Mouse (Mus musculus) lung, postnatal 14 days (tissue): ENCODE measurements at regions not wholly inside any gene's neighbourhood (a gene's known extent, or its start where the extent isn't known, plus 50 kb on each side); places are given as distances from the start of the nearest gene placed in this dataset.

Experiments used
- DNase-seq: peaks from one replicate; pipeline ENCODE4 v3.0.0; 2021

DNA sequence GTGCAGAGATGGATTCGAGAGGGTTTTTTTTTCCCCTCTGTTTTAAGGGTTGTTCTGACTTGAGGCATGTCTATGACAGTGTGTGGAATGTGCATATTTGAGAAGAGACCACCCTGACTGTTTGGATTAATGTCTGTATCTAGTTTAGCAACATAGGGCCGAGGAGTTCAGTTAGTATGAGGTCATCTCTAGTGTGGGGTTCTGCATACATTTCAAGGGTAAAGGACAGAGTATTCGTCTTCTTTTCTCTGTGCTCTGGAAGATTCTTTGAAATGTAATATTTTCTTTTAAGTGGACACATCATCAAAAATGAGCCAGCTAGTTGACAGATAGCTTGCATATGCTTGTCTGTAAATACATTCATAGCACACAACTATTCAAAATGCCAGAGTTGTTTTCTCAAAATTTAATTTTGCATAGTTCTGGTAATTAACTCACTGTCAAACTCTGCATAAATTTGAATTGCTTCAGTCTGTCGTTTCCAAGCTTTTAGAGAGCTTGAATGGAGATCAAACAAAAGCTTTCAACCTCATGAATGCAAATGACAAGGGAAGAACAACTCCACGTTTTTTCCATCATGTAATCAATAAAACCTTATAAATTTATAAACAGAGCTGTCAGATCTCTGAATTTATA is 415.5 kb downstream of the Adamts20 start:
- DNase-seq, result no peak

DNA sequence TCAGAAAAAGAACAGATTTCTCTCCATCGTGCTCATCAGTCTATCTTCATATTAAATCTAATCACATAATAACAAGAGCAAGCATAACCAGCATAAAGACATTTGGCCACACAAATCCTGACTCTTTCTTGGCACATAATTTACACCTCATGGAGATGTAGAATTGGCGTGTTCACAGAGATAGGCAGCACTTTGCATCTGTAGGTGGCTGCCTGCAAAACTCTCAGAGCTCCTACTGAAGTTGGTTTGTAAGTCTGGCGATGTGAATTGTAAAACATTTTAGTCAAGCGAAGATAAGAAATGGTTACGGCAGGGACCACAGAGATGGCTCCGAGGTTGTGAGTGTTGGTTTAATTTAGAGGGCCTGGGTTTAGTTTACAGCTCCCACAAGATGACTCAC is 419.0 kb downstream of the Adamts20 start:
- no peak for DNase-seq

DNA sequence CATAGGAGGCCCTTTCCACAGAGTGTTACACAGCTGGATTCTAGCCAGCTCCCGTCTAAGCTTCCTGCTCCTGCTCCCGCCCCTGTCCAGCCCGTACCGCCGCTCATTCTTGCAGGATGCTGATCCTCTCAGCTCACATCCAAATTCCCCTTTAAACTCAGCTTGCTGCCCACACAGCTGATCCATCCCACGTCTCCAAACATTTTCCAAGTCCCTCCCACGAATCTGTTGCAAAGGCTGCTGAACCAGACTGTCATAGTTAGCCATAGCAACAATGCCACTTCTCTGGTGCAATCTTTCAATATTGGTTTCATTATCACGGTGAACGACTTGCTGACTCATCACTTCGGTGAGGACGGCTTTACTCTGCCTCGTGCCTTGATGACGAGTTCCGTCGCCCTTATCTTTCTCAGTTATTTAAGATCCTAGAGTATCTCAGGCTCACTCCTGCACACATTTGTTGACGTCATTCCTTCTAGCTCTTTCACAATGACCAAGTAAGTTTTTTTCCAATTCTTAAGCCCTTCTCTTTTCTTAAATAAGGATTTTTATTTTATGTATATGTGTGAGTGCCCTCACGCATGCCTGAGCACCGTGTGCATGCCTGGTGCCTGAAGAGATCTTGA is 420.0 kb downstream of the Adamts20 start:
- DNase-seq, result peak; percentile 24

DNA sequence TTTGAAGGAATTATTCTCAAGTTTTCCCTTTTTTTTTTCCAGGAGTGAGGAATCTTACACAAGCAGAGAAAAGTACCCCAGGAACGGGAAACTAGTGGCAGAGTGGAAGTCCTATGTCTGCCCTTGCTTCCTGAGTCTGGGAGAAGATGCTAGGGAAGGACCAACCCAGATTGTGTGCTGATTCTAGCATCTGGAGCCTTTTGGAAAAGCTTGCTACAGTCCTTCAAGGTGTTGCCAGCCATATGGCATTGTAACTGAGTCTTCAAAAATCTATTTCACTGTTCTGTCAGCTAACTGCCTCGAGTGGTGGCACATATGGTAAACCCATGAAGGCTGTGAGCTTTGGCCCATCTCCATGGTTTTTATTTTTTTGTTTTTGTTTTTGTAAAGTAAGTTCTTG is 432.3 kb downstream of the Adamts20 start:
- no peak for DNase-seq

- peak; percentile 5 for DNase-seq
Measured at GRCm38 (mm10) chr15:94025996-94026696, 430.5 kb upstream of the Prickle1 start.

- DNase-seq, result peak; percentile 23
Measured at GRCm38 (mm10) chr15:94025239-94025971, 429.7 kb upstream of the Prickle1 start.

- no peak for DNase-seq
Measured at GRCm38 (mm10) chr15:94024806-94025205, 429.1 kb upstream of the Prickle1 start.

DNA sequence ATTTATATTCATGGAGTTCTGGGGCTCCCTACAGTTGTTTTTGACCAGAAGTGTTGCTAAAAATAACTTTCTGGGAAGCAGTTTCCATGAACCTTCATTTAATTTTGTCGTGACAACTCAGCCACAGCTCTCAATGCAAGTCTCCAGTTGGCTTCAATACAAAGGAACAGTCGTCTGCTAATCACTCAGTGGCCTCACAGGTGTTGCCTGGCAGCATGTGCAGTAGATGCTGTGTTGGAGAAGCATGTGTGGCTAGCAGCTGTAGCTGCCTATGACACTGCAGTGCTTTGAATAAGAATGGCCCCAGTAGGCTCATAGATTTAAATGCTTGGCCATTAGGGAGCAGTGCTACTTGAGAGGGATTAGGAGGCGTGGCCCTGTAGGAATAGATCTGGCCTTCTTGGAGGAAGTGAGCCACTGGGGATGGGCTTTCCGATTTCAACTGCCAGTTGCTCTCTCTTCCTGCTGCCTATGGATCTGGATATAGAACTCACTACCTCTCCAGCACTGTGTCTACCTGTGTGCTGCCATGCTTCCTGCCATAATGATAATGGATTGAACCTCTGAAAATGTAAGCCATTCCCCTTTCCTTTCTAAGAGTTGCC is 428.5 kb upstream of the Prickle1 start:
- no peak for DNase-seq

DNA sequence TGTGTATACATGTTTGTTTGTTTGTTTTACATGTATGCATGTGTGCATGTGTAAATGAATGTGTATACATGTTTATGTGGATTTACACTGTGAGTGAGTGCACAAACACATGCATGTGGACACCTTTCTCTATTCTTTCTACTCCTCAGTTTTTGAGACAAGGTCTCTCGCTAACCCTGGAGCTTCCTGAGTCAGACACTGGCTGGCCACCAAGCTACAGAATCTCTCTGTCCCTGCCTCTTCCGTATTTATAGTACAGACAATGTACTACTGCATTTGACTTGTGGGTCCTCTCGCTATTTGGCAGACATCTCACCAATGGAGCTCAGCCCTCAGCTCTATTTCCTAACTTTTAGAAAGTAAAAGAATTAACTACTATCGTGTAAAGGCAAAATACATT is 427.8 kb upstream of the Prickle1 start:
- no peak for DNase-seq

DNA sequence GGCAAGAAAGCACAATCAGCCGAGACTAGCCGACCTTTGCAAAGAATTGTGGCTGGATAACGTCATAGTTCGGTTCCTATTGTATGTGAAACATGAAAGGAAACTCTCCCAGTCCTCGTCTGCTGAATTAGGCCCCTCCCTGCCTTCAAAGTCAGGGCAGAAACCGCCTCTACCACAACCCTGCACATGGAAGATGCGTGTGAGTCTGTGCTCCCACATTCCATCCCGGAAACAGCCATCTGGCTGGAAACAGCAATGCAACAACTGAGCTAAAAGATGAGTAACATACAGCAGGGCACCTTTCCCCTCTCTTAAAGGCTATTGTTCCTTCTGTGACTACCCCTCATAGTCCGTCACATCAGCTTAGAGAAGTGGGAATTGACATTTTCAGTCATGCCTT is 422.1 kb upstream of the Prickle1 start:
- no peak for DNase-seq

- DNase-seq, result no peak
Measured at GRCm38 (mm10) chr15:94011499-94011898, 415.8 kb upstream of the Prickle1 start.

DNA sequence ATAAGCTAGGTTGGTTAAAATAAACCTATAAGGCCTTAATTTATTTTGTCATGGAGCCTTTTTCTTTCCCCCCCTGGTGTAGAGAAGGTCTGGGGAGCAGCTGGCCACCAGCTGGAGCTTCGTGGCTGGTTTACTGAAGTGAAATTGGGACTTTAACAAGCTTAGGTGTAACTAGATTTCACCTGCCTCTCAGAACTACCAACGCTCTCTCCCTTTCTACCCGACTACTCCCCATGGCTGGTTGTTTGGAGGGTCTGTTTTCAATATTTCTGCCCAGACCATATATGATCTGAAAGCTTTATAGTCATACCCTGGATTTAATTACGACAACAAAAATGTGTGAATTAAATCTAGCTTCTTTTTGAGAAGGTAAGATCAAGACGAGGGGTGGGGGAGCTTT is 410.4 kb upstream of the Prickle1 start:
- no peak for DNase-seq

- no peak for DNase-seq
Measured at GRCm38 (mm10) chr15:94004911-94005310, 409.2 kb upstream of the Prickle1 start.

DNA sequence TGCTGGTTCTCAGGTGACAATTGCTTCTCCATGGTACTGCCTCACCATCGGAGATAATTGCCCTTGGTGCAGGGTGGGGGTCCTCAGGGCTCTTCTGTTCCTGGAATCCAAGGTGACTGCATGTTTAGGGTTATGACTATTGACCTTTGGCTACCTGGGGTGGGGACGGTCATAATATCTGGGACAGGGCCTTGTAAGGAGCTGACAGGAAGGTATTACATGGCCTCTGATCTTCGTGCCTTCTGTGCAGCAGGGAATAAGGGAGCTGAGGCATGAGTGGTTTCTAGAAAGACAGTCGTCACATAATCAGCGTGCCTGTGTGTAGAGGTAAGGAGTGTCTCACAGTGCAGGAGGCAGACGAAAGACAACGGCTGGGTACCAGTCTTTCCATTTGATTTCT is 407.5 kb upstream of the Prickle1 start:
- DNase-seq, result no peak

DNA sequence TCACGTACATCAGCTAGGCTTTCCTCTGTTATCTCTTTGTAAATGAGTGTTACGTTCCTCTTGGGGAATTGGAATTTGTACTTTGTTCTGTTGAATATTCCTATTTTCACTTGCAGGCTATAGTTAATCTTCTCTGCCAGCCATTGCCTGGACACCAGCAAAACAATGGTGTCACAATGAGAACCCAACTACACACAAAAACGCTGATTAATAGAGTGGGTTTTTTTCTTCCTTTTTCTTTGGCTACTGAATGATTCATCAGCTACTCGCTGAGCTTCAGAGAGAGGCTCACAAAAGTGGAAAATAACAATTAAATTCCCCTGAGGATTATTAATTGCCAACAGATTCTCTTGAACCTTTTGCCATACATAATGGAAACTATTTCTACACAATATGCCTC is 398.9 kb upstream of the Prickle1 start:
- no peak for DNase-seq

DNA sequence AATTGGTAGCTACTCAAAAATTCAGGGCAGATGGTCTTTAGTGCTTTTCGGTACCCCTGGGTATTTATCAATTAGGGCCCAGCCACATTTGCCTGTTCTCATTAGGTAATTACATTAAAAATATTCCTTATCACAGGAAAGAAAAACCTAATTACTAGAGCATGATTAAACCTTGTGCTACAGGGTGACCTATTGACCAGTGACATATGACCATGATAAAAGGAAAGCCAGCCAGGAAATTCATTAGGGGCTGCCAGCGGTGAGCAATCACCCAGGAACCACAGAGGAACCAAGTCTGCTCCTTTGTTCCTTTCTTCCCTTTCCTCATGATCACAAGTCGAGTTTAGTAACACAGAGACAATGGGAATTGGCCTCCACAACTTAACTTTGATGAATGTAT is 394.4 kb upstream of the Prickle1 start:
- no peak for DNase-seq

DNA sequence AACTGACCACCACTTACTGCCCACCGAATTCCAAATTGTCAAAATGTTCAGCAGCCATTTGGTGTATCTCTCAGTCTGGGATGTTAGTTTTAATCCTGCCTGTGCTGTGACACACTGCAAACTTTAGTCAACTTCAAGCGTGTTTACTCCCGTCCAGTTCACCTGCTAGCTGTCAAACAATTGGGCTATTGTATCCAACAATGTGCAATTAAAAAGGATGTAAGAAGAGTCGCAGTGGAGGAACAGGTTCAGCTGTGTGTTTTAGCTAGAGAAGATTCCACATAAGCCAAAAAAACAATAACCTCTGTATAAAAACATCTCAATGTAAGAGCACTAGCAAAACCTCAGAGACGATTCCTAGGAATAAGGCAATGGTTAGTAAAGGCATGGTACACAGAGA is 392.7 kb upstream of the Prickle1 start:
- DNase-seq, result no peak

DNA sequence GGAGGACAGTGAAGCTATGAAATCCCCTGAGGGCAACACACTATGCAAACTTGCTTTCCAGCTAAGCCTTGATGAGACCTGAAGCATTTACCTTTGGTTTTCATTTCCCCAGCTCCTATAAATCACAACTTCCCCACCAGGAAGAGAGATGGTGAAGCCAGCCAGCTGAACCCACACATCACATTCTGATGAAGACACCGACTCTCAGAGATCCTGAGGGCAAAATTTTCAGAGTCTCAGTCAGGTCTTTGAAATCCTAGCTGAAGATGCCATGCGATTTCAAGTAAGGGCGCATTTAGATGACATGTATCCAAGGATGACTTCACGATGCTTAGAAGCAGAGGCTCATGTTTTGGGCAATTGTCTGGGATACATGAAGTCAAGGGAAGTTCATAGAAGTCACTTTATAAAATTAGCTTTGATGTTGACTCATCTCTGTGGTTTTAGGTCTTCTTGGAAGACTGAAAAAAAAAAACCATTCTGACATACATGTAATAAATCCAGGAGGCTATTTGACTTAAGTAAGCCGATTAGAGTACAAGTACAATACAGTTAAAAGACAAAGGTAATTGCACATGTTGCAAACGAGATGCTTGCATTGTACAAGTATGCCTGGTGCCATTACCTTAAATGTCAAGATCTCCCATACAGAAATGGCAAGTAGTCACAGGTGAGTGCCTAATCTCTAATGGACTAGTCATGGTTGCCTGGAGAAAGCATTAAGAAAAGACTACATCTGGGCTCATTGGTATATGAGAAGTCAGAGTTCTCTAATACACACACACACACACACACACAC is 391.1 kb upstream of the Prickle1 start:
- no peak for DNase-seq

GRCm38 (mm10) chr15:93982091-93982490 is 386.4 kb upstream of the Prickle1 start:
- no peak for DNase-seq

DNA sequence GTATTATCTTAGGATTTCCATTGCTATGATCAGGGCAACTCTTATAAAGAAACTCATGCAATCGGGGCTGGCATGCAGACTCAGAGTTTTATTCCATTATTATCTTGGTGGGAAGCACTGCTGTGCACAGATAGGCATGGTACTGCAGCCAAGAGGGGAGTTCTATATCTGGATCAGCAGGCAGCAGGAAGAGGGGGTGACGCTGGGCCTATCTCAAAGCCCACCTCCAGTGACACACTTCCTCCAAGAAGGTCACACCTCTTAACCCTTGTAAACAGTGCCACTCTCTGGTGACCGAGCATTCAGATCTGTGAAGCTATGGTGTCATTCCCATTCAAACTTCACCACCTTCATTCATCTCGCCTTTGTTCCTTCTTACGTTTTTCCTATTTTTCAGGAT is 381.8 kb upstream of the Prickle1 start:
- DNase-seq, result no peak

DNA sequence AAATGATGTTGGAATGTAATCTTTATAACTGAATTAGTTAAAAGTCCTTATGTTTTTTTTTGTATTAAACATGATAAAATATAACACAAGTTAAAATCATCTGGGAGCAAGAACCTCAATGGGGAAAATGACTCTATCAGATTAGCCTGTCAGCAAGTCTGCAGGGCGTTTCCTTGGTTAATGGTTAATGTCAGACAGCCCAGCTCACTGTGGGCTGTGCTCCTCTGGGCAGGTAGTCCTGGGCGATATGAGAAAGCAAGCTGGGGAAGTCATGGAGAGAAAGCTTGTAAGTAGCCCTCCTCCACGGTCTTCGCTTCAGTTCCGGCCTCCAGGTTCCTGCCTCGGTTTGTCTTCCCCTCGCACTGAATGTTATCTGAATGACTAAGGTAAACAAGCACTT is 379.0 kb upstream of the Prickle1 start:
- DNase-seq, result no peak

DNA sequence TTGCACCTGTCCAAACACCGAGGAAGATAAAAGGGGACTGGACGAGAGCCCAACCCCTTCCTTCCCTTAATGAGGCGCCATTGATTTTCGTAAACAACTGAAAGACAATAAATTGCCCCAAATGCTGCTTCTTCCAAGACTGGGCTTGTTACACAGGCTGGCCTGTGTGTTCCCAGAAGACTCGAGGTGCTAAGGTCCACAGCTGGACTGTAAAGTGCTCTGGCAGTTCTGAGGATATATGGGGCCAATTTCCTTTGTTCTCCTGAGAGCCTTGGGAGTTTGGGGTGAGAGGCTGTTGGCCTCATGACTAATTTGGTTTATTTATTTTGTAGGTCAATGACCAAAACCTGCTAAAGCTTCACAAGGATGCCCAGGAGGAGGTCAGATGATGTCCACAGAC is 377.3 kb upstream of the Prickle1 start:
- no peak for DNase-seq

GRCm38 (mm10) chr15:93961950-93962349 is 366.3 kb upstream of the Prickle1 start:
- no peak for DNase-seq
